Mouse (Mus musculus): ENCODE results near the gene Dok3.

GRCm38 (mm10) chr13:55571027-55571751 is 42.1 kb upstream of the Dok3 start, which contains the start of gene Fam193b:
- TF ChIP-seq CTCF (IDR thresholded peaks at IDR 0.05; ENCODE audit: control insufficient read depth, insufficient read depth, low read length) (no peak), POLR2A (IDR thresholded peaks at IDR 0.05; ENCODE audit: borderline replicate concordance, control insufficient read depth, low read depth, low read length) (peak; percentile 36; the same call in 1 of the 2 replicates)

All from bone marrow, adult 2 months (tissue).